Mouse (Mus musculus) heart, embryonic 13.5 days (tissue): ENCODE measurements around the gene Vmn2r103. TPM values are rescaled to one million over a fixed set of nuclear protein-coding genes. Genes with fewer than 3 reads are reported as not detected.

Experiments used
- ATAC-seq: fragments of 200-750 bp; cut with Nextera tagmentation; 2 replicates; pipeline ENCODE4 v1.8.0; 2017; ENCODE audit warnings: moderate TSS enrichment; ENCODE audit not compliant: insufficient number of reproducible peaks, low FRiP score, low TSS enrichment; ENCODE audit errors: extremely low read depth
- H3K27ac ChIP-seq: fragments of 300-500 bp; sonication (generic); replicated peaks from 2 replicates; pipeline ENCODE4 v1.5.1; 2015; ENCODE audit warnings: moderate library complexity, mild to moderate bottlenecking, inconsistent platforms
- H3K27me3 ChIP-seq: fragments of 300-500 bp; sonication (generic); replicated peaks from 2 replicates; pipeline ENCODE4 v1.6.1; 2015; ENCODE audit warnings: mild to moderate bottlenecking, inconsistent platforms
- H3K36me3 ChIP-seq: fragments of 300-500 bp; sonication (generic); 2 replicates; pipeline ENCODE4 v1.6.1; 2015; ENCODE audit warnings: mild to moderate bottlenecking, inconsistent platforms
- H3K4me1 ChIP-seq: fragments of 300-500 bp; sonication (generic); 2 replicates; pipeline ENCODE4 v1.6.1; 2015; ENCODE audit warnings: inconsistent platforms
- H3K4me2 ChIP-seq: fragments of 300-500 bp; sonication (generic); 2 replicates; pipeline ENCODE4 v1.6.1; 2015; ENCODE audit warnings: inconsistent platforms, mild to moderate bottlenecking, moderate library complexity
- H3K4me3 ChIP-seq: fragments of 300-500 bp; sonication (generic); 2 replicates; pipeline ENCODE4 v1.5.1; 2015; ENCODE audit warnings: moderate library complexity, mild to moderate bottlenecking, inconsistent platforms
- H3K9ac ChIP-seq: fragments of 300-500 bp; sonication (generic); 2 replicates; pipeline ENCODE4 v1.6.1; 2015; ENCODE audit warnings: inconsistent platforms, mild to moderate bottlenecking, moderate library complexity
- H3K9me3 ChIP-seq: fragments of 300-500 bp; sonication (generic); 2 replicates; pipeline ENCODE4 v1.6.1; 2016; ENCODE audit warnings: inconsistent platforms
- WGBS: fragments of 180-500 bp; shearing (Covaris S2); methylation state at CpG from one replicate; pipeline ENCODE4 v1.1.7; 2015; ENCODE audit warnings: mixed read lengths; 5-methylcytosine and 5-hydroxymethylcytosine counted together
- polyA plus RNA-seq: library from polyadenylated mRNA; unstranded; fragments of >200 nt; fragmentation: Nextera tagmentation; extraction: Ambion mirVana; gene quantifications from 2 replicates; pipeline ENCODE4 v1.2.1, GENCODE M21; 2015

The Vmn2r103 gene
- not detected in 2 replicates for polyA plus RNA-seq

DNA sequence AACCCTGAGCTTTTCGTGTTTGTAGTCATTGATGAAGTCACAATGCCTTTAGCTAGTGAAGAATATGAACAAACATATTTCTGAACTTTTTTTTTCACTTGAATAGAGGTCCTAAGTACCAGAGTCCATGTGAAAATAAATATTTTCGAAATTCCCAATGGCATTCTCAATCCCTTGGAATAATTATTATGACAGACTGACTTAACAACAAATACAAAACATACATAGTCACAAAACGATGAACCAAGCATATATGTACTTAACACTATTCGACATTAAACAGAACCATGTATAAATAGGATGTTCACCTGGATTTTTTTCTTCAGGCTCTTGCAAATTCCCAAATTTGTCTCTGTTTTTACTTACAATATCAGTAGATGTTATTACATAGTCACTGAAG, at the start of gene Vmn2r103:
TSS of gene Vmn2r103 (plus strand) at position 301 of the 400 bp plus-strand sequence.
- ATAC-seq = no peak
- H3K4me1 ChIP-seq = no peaks in the 10 kb centered on the region
- H3K4me2 ChIP-seq = no peak within 1 kb of the TSS
- H3K4me3 ChIP-seq = no peak within 1 kb of the TSS
- H3K9me3 ChIP-seq = no peaks in the 10 kb centered on the region; the same call in 1 of the 2 replicates
- WGBS = 50% methylated on average over 4 of the region's 4 CpGs
- no peaks in the 10 kb centered on the region for H3K27me3 ChIP-seq
- H3K27ac ChIP-seq = no peak within 1 kb of the TSS
- no peak within 1 kb of the TSS for H3K9ac ChIP-seq
- no peaks in the 10 kb centered on the region for H3K36me3 ChIP-seq

DNA sequence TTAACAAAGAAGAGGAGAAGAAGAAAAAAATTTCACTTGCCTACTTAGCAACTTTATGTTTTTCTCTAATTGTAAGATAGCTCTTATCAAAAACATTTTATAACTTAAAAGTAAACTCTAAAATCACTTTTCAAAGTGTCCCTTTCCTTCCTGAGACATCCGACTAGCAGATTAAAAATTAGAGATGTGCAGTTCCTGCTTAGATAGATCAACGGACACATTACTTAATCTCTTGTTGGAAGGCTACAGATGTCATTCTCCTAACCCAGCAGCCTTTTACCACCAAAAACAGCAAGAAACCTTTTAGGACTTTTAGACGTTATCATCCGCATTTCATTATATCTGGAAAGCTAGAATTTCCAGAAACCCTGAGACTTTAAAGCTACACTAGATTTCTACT, 5.8 kb downstream of the Vmn2r103 start:
- no peak overlapping the region for H3K4me3 ChIP-seq
- no peak overlapping the region for H3K9ac ChIP-seq
- ATAC-seq = no peak
- no peaks in the 10 kb centered on the region for H3K27me3 ChIP-seq
- H3K9me3 ChIP-seq = peaks cover 11% of the 10 kb centered on the region; the same call in 1 of the 2 replicates
- H3K4me2 ChIP-seq = no peak overlapping the region
- 76% methylated on average over 4 of the region's 4 CpGs for WGBS
- H3K4me1 ChIP-seq = no peaks in the 10 kb centered on the region
- H3K36me3 ChIP-seq = no peaks in the 10 kb centered on the region
- H3K27ac ChIP-seq = no peak overlapping the region

DNA sequence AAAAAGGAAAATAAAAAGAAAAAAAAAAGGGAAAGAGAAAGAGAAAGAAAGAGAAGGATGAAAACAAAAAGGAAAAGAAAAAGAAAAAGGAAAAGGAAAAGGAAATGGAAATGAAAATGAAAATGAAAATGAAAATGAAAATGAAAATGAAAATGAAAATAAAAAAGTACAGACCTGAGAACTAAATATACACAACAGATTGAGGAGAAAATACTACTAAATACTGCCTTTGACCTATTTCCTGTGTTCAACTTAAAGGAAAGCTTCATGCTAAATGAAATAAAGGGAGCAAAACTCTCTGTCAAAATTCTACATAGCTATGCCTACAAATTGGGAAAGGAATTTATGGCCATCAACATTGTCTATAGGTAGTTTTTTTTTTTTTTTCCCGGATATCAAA, 16.1 kb downstream of the Vmn2r103 start:
- H3K4me1 ChIP-seq = no peaks in the 10 kb centered on the region
- H3K27ac ChIP-seq = no peak overlapping the region
- no peaks in the 10 kb centered on the region for H3K27me3 ChIP-seq
- no peak overlapping the region for H3K9ac ChIP-seq
- no peak overlapping the region for H3K4me3 ChIP-seq
- 53% methylated on average over 1 of the region's 1 CpGs for WGBS
- ATAC-seq = no peak
- peaks cover 14% of the 10 kb centered on the region for H3K9me3 ChIP-seq
- H3K4me2 ChIP-seq = no peak overlapping the region
- no peaks in the 10 kb centered on the region for H3K36me3 ChIP-seq

Other genes with a start within 250 kb of the Vmn2r103 start
- gene Vmn2r101, start 196.1 kb upstream of the Vmn2r103 start, polyA plus RNA-seq = not detected in 2 replicates
- not detected in 2 replicates for gene Vmn2r102, start 113.0 kb upstream of the Vmn2r103 start, polyA plus RNA-seq